ENCODE assay signal across 11 mouse cellular contexts in genomic region chr17:71868828-71869227, GRCm38 (mm10).
DNase-seq lines count a peak whose midpoint lies in the region; ATAC-seq and TF ChIP-seq lines count a peak whose summit lies in the region.
"Had no signal": no experiment of that assay in that cellular context is flagged by ENCODE, and none has a peak within 500 bp of the region (broad histone marks: within the 10 kb centered on the region; RNA-seq: fewer than 3 reads in every experiment).

No protein-coding gene starts in this region.

- H3K9me3 ChIP-seq in heart, embryonic 11.5 days (replicated peaks; ENCODE audit: control insufficient read depth, low read length), result no peaks in the 10 kb centered on the region
- no peaks in the 10 kb centered on the region for H3K9me3 ChIP-seq in stomach, embryonic 15.5 days
- no peaks in the 10 kb centered on the region for H3K9me3 ChIP-seq in stomach, postnatal 0 days (ENCODE audit: control insufficient read depth, low read length)
- no peaks in the 10 kb centered on the region for H3K9me3 ChIP-seq in hindbrain, postnatal 0 days (ENCODE audit: low read length)

- intact Hi-C loops in heart, adult 2 months (cut with DNase I), result no loop called here

- H3K79me2 ChIP-seq in heart, adult 2 months (replicated peaks; ENCODE audit: control insufficient read depth, insufficient read depth, low read length), result no peaks in the 10 kb centered on the region

- WGBS in heart, embryonic 11.5 days (ENCODE audit: insufficient replicate concordance), result 86% methylated on average over 12 of the region's 12 CpGs
- WGBS in heart, adult 2 months, result 92% methylated on average over 12 of the region's 12 CpGs
- WGBS in stomach, embryonic 15.5 days, result 89% methylated on average over 12 of the region's 12 CpGs
- 86% methylated on average over 12 of the region's 12 CpGs for WGBS in stomach, postnatal 0 days
- WGBS in hindbrain, postnatal 0 days, result 45% methylated on average over 12 of the region's 12 CpGs

- no peak for TF ChIP-seq POLR2A in heart, adult 2 months (IDR thresholded peaks at IDR 0.05; ENCODE audit: insufficient read depth, low read depth, low read length)

- H3K4me3 ChIP-seq in heart, embryonic 11.5 days (ENCODE audit: low read depth, low read length), result no peak overlapping the region
- no peak overlapping the region for H3K4me3 ChIP-seq in heart, adult 2 months
- H3K4me3 ChIP-seq in stomach, embryonic 15.5 days (replicated peaks), result no peak overlapping the region
- H3K4me3 ChIP-seq in stomach, postnatal 0 days (ENCODE audit: low read depth, low read length), result no peak overlapping the region
- peak overlapping the region; percentile 43 for H3K4me3 ChIP-seq in hindbrain, postnatal 0 days (ENCODE audit: low read length)

- peaks cover 3% of the 10 kb centered on the region; the same call in 1 of the 2 replicates for H3K4me1 ChIP-seq in heart, embryonic 11.5 days (ENCODE audit: control insufficient read depth, insufficient read depth, low read length)
- no peaks in the 10 kb centered on the region for H3K4me1 ChIP-seq in heart, adult 2 months (ENCODE audit: control insufficient read depth, insufficient read depth, low read length)
- 0 out of 2 replicates have a peak, but pooled peaks cover 3% of the 10 kb centered on the region for H3K4me1 ChIP-seq in stomach, embryonic 15.5 days
- H3K4me1 ChIP-seq in stomach, postnatal 0 days (replicated peaks; ENCODE audit: control insufficient read depth, insufficient read depth), result no peaks in the 10 kb centered on the region
- no peaks in the 10 kb centered on the region for H3K4me1 ChIP-seq in hindbrain, postnatal 0 days (ENCODE audit: insufficient read depth, low read length)

- TF ChIP-seq EP300 in heart, adult 2 months (IDR thresholded peaks at IDR 0.05; ENCODE audit: insufficient read depth, low read depth, low read length), result no peak
- no peak for TF ChIP-seq EP300 in stomach, postnatal 0 days (optimal IDR thresholded peaks at IDR 0.05)

- no peak for TF ChIP-seq CTCF in heart, adult 2 months (IDR thresholded peaks at IDR 0.05)
- TF ChIP-seq CTCF in stomach, postnatal 0 days (IDR thresholded peaks at IDR 0.05; ENCODE audit: low read depth), result no peak
- TF ChIP-seq CTCF in hindbrain, postnatal 0 days (IDR thresholded peaks at IDR 0.05; ENCODE audit: low read depth), result no peak

- no peak for ATAC-seq in heart, embryonic 11.5 days (replicated peaks; ENCODE audit: insufficient number of reproducible peaks, low FRiP score, low TSS enrichment)
- ATAC-seq in stomach, embryonic 15.5 days (ENCODE audit: insufficient read depth, low FRiP score, low read depth), result no peak
- ATAC-seq in stomach, postnatal 0 days (ENCODE audit: low FRiP score, low TSS enrichment), result no peak
- ATAC-seq in hindbrain, postnatal 0 days, result no peak

- H3K9ac ChIP-seq in heart, embryonic 11.5 days (ENCODE audit: low read depth, low read length), result no peak overlapping the region
- no peak overlapping the region for H3K9ac ChIP-seq in heart, adult 2 months (ENCODE audit: low read depth, low read length)
- H3K9ac ChIP-seq in stomach, embryonic 15.5 days, result no peak overlapping the region
- no peak overlapping the region for H3K9ac ChIP-seq in stomach, postnatal 0 days (ENCODE audit: low read length)
- H3K9ac ChIP-seq in hindbrain, postnatal 0 days (replicated peaks; ENCODE audit: low read length), result no peak overlapping the region

- H3K27ac ChIP-seq in heart, embryonic 11.5 days (ENCODE audit: low read depth, low read length), result no peak overlapping the region
- no peak overlapping the region for H3K27ac ChIP-seq in heart, adult 2 months
- H3K27ac ChIP-seq in stomach, embryonic 15.5 days, result no peak overlapping the region
- H3K27ac ChIP-seq in stomach, postnatal 0 days (replicated peaks), result no peak overlapping the region
- H3K27ac ChIP-seq in hindbrain, postnatal 0 days, result no peak overlapping the region
- H3K27ac ChIP-seq: left cerebral cortex, adult 2 months had no signal

- H3K27me3 ChIP-seq in heart, embryonic 11.5 days (ENCODE audit: control insufficient read depth, insufficient read depth, low read length), result no peaks in the 10 kb centered on the region
- H3K27me3 ChIP-seq in heart, adult 2 months (ENCODE audit: control insufficient read depth, insufficient read depth, low read length), result peaks cover 2% of the 10 kb centered on the region; the same call in 1 of the 2 replicates
- no peaks in the 10 kb centered on the region for H3K27me3 ChIP-seq in stomach, embryonic 15.5 days (replicated peaks)
- H3K27me3 ChIP-seq in stomach, postnatal 0 days (ENCODE audit: control insufficient read depth, insufficient read depth, low read length), result no peaks in the 10 kb centered on the region
- H3K27me3 ChIP-seq in hindbrain, postnatal 0 days (ENCODE audit: insufficient read depth, low read length), result no peaks in the 10 kb centered on the region

- peak overlapping the region; percentile 91 for H3K4me2 ChIP-seq in heart, embryonic 11.5 days
- peak overlapping the region; percentile 95; the same call in 1 of the 2 replicates for H3K4me2 ChIP-seq in stomach, embryonic 15.5 days
- H3K4me2 ChIP-seq in stomach, postnatal 0 days (replicated peaks; ENCODE audit: low read depth), result no peak overlapping the region
- peak overlapping the region; percentile 92 for H3K4me2 ChIP-seq in hindbrain, postnatal 0 days (ENCODE audit: low read depth, low read length)

- no peak for DNase-seq in heart, adult 2 months
- no peak for DNase-seq in stomach, postnatal 0 days (ENCODE audit: low spot score)
- DNase-seq in hindbrain, postnatal 0 days (ENCODE audit: low spot score), result peak; percentile 23
- DNase-seq in telencephalon, adult 2 months (ENCODE audit: low read depth, low spot score), result peak; percentile 39
- DNase-seq in cerebellum, adult 11-12 months, result no peak
- DNase-seq in yolk sac, embryonic 10.5 days (ENCODE audit: low spot score), result no peak
- DNase-seq: kidney, adult 9 months; lung, adult 2 months had no signal

- H3K36me3 ChIP-seq in heart, embryonic 11.5 days (ENCODE audit: control insufficient read depth, insufficient read depth, low read length), result no peaks in the 10 kb centered on the region
- no peaks in the 10 kb centered on the region for H3K36me3 ChIP-seq in heart, adult 2 months (ENCODE audit: control insufficient read depth, insufficient read depth, low read length)
- no peaks in the 10 kb centered on the region for H3K36me3 ChIP-seq in stomach, embryonic 15.5 days
- no peaks in the 10 kb centered on the region for H3K36me3 ChIP-seq in stomach, postnatal 0 days (ENCODE audit: control insufficient read depth, insufficient read depth, low read length)
- no peaks in the 10 kb centered on the region for H3K36me3 ChIP-seq in hindbrain, postnatal 0 days (ENCODE audit: insufficient read depth, low read length)

Comparison
In these comparisons a context has a peak if more than half of its experiments do, and no peak if none do; other contexts are left out.
1. DNase-seq: peak in hindbrain, postnatal 0 days (single experiment) and telencephalon, adult 2 months (single experiment); none in heart, adult 2 months (0 of 2), stomach, postnatal 0 days (single experiment), cerebellum, adult 11-12 months (single experiment) and yolk sac, embryonic 10.5 days (single experiment).